Mouse (Mus musculus): ENCODE results near the gene Dnah10.

DNA sequence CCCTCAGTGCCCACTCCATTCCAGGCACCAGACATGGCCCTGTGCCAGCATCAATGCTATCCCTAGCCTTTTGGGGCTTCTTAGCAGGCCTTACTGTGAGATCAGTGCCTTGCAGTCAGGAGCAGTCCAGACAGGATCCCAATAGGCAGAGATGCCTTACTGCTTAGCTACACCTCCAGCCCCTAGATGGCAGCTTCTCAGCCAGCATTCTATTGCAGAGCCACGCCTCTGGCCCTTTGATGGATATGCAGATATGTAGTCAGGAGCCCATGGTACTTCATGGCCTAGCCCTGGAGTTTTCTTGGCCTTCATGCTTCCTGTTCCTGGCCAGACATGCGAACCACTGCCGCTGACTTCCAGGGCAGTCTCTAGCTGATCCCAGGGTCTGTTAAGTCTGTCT is 49.7 kb downstream of the Dnah10 start:
- TF ChIP-seq GATA1 (IDR thresholded peaks at IDR 0.05; ENCODE audit: low read length) (no peak), TAL1 (IDR thresholded peaks at IDR 0.05; ENCODE audit: low read length) (no peak)
